Mouse (Mus musculus) embryo, embryonic 11 days (tissue): ENCODE data around the gene Acvr1c.
A peak's percentile ranks its signal among the peaks of the same experiment; 100 is the strongest.

Experiments
- DNase-seq: peaks from one replicate; pipeline ENCODE4 v3.0.0-alpha.2; 2015

Acvr1c gene

DNA sequence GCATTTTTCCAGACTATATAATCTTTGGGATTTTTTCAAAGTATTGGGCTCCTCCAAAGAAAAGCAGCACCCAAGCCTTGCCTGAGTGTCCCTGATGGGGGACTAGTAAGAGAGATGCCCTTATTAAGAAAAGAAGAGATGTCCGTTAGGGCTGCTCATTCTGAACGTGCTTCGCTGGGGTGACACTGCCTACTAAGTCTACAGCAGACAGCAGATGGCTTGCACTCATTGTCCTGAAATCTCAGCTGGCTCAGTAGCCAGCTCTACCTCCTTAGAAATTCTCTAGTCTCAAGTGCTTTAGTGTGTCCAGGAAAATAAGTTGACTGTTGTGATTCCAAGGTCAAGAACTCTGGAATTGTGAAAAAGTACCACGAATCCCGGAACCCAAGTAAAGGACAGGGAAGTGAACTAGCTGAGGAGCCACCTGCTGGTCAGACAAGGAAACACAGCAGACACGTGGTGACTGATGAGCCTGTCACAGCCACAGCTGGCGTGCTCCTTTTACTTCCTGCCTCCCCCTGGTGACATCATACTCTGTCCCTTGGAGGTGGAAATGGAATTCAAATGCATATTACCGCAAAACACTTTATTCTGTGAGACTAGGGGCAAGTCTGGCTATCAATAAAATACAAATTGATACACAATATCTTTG is 75.3 kb downstream of the Acvr1c start:
- DNase-seq, result peak; percentile 75

DNA sequence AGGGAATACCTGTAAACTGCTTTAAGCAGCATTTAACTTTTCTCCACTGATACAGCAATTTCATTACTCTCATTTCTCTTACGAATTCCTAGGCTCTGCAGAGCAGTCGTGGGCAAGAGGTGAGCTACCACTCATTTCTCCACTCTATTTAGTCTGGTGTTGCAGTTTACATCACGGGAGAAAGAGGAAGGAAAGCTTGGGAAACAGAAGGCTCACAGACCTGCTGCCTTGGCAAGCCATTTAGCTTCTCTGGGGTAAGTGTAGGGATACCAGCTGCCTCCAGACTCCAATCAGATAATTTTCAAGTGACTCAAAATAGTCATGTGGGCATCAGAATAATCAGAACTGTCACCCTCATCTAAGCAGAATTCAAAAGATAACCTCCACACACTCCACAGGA is 76.6 kb downstream of the Acvr1c start:
- no peak for DNase-seq

DNA sequence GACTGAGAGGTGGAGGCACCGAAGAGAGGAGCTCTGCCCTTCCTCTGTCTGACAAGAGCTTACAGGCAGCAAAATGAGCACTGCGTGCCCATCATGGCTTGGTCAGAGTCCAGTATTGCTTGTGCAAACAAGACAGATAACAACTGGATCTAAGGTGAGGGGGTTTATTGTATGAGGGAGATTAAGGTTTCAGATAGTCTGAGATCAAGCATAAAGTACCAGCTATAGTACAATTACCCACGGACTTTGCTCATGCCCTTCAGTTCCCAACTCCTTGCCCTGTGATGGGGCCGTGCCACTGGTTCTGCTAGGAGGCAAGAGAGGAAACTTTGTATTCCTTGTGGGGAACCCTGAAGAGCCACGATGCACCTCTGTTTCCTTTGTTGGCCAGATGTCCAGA is 78.5 kb downstream of the Acvr1c start:
- DNase-seq, result no peak

DNA sequence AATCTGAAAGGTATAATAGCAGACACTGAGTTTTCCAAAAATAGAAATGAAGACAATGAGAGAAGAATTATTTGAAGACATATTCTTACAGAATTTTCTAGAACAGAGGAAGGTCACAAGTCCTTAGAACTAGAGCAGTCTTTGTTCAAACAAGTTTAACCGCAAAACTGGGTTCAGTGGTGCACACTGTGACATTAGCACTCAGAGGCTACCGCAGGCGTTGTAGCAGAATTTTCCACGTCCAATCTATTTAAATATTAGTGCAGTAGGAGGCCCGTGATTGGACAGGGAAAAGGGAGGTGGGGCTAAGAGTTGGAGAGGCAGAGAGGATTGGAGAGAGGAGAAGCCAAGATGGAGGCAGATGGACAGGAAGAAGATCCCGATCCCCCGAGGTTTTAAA is 81.2 kb downstream of the Acvr1c start:
- DNase-seq, result no peak

GRCm38 (mm10) chr2:58240639-58241038 is 117.1 kb downstream of the Acvr1c start:
- DNase-seq, result no peak

GRCm38 (mm10) chr2:58237487-58237886 is 120.2 kb downstream of the Acvr1c start:
- DNase-seq, result no peak
